Mouse (Mus musculus) stomach, postnatal 0 days (tissue): ENCODE measurements at regions not wholly inside any gene's neighbourhood (a gene's known extent, or its start where the extent isn't known, plus 50 kb on each side); places are given as distances from the start of the nearest gene placed in this dataset.

Source experiments
- CTCF ChIP-seq: IDR thresholded peaks from 2 replicates; pipeline ENCODE4 v1.5.1; 2016; ENCODE audit warnings: antibody characterized with exemption, low read depth, mild to moderate bottlenecking, moderate library complexity
- EP300 ChIP-seq: optimal IDR thresholded peaks from 2 replicates; pipeline ENCODE3; 2016; ENCODE audit warnings: antibody characterized with exemption

GRCm38 (mm10) chr3:130950872-130951271 lies 159.4 kb upstream of the Lef1 start:
- no peak for TF ChIP-seq EP300
- no peak for TF ChIP-seq CTCF
